Comparison of ENCODE assay signal across 28 mouse cellular contexts in genomic region chr12:68426601-68427000, GRCm38 (mm10).
A peak's percentile ranks its signal among the peaks of the same experiment; 100 is the strongest.
DNase-seq lines count a peak whose midpoint lies in the region; ATAC-seq lines count a peak whose summit lies in the region.
"Had no signal": no experiment of that assay in that cellular context is flagged by ENCODE, and none has a peak within 500 bp of the region (broad histone marks: within the 10 kb centered on the region; RNA-seq: fewer than 3 reads in every experiment).

No protein-coding gene starts in this region.

- no peak for ATAC-seq in kidney, embryonic 14.5 days (ENCODE audit: low FRiP score, low TSS enrichment)
- no peak for ATAC-seq in kidney, embryonic 16.5 days (ENCODE audit: low FRiP score, low TSS enrichment)
- no peak for ATAC-seq in forebrain, embryonic 13.5 days
- ATAC-seq: activated CD4-positive, CD25-positive, alpha-beta regulatory T cell, adult 4 months; forebrain, embryonic 15.5 days; hindbrain, embryonic 16.5 days; Patski had no signal

- no peak overlapping the region for H3K4me3 ChIP-seq in kidney, embryonic 14.5 days (ENCODE audit: low read length)
- no peak overlapping the region for H3K4me3 ChIP-seq in kidney, embryonic 16.5 days (ENCODE audit: low read length)
- H3K4me3 ChIP-seq in forebrain, embryonic 13.5 days: no peak overlapping the region
- H3K4me3 ChIP-seq: embryonic facial prominence, embryonic 12.5 days; embryonic facial prominence, embryonic 15.5 days; forebrain, embryonic 15.5 days; heart, embryonic 12.5 days; heart, embryonic 15.5 days; hindbrain, embryonic 10.5 days; hindbrain, embryonic 13.5 days had no signal

- no peaks in the 10 kb centered on the region for H3K36me3 ChIP-seq in kidney, embryonic 14.5 days (ENCODE audit: control insufficient read depth, insufficient read depth, low read length)
- no peaks in the 10 kb centered on the region for H3K36me3 ChIP-seq in kidney, embryonic 16.5 days (ENCODE audit: insufficient read depth, low read length)
- H3K36me3 ChIP-seq in forebrain, embryonic 13.5 days (ENCODE audit: poor library complexity, severe bottlenecking): no peaks in the 10 kb centered on the region
- H3K36me3 ChIP-seq: embryonic facial prominence, embryonic 12.5 days; embryonic facial prominence, embryonic 15.5 days; forebrain, embryonic 15.5 days; G1E; heart, embryonic 12.5 days; heart, embryonic 15.5 days; hindbrain, embryonic 10.5 days; hindbrain, embryonic 13.5 days had no signal

- no peak overlapping the region for H3K4me2 ChIP-seq in kidney, embryonic 14.5 days (replicated peaks; ENCODE audit: low read depth, low read length)
- no peak overlapping the region for H3K4me2 ChIP-seq in kidney, embryonic 16.5 days (replicated peaks; ENCODE audit: low read depth, low read length)
- H3K4me2 ChIP-seq in forebrain, embryonic 13.5 days: no peak overlapping the region
- H3K4me2 ChIP-seq: embryonic facial prominence, embryonic 12.5 days; embryonic facial prominence, embryonic 15.5 days; forebrain, embryonic 15.5 days; heart, embryonic 12.5 days; heart, embryonic 15.5 days; hindbrain, embryonic 13.5 days had no signal

- peak; percentile 52 for DNase-seq in kidney, adult 11 months
- peak; percentile 5 to 46 for DNase-seq in kidney, adult 8-10 months
- DNase-seq in ZHBTc4 (ENCODE audit: low read depth, low spot score): peak; percentile 25
- DNase-seq in left cerebral cortex, adult 18-20 months (ENCODE audit: low spot score in 2 of 2): no peak
- DNase-seq: adrenal gland, adult 8-10 months; adrenal gland, postnatal 36 days; cerebellum, adult 11 months; cerebellum, adult 2 months; cerebellum, adult 9-11 months; cerebellum, postnatal 25 days; gastrocnemius, postnatal 25 days; heart, adult 18-20 months; heart, postnatal 10 days; heart, postnatal 36 days had no signal

- H3K9ac ChIP-seq in kidney, embryonic 14.5 days (ENCODE audit: low read depth, low read length): no peak overlapping the region
- H3K9ac ChIP-seq in kidney, embryonic 16.5 days (replicated peaks; ENCODE audit: low read length): no peak overlapping the region
- no peak overlapping the region for H3K9ac ChIP-seq in forebrain, embryonic 13.5 days
- H3K9ac ChIP-seq: embryonic facial prominence, embryonic 12.5 days; embryonic facial prominence, embryonic 15.5 days; forebrain, embryonic 15.5 days; heart, embryonic 12.5 days; heart, embryonic 15.5 days; hindbrain, embryonic 13.5 days had no signal

- H3K9me3 ChIP-seq in kidney, embryonic 14.5 days (ENCODE audit: control insufficient read depth, low read length): no peaks in the 10 kb centered on the region
- H3K9me3 ChIP-seq in kidney, embryonic 16.5 days (ENCODE audit: low read length): no peaks in the 10 kb centered on the region
- no peaks in the 10 kb centered on the region for H3K9me3 ChIP-seq in forebrain, embryonic 13.5 days (replicated peaks)
- H3K9me3 ChIP-seq: embryonic facial prominence, embryonic 12.5 days; embryonic facial prominence, embryonic 15.5 days; forebrain, embryonic 15.5 days; heart, embryonic 12.5 days; heart, embryonic 15.5 days; hindbrain, embryonic 10.5 days; hindbrain, embryonic 13.5 days had no signal

- 87% methylated on average over 1 of the region's 1 CpGs for WGBS in kidney, embryonic 14.5 days
- 72% methylated on average over 1 of the region's 1 CpGs for WGBS in kidney, embryonic 16.5 days
- 75% methylated on average over 1 of the region's 1 CpGs for WGBS in forebrain, embryonic 13.5 days

- no peaks in the 10 kb centered on the region for H3K27me3 ChIP-seq in kidney, embryonic 14.5 days (ENCODE audit: control insufficient read depth, insufficient read depth, low read length)
- H3K27me3 ChIP-seq in kidney, embryonic 16.5 days (ENCODE audit: insufficient read depth, low read length): no peaks in the 10 kb centered on the region
- H3K27me3 ChIP-seq in forebrain, embryonic 13.5 days: no peaks in the 10 kb centered on the region
- H3K27me3 ChIP-seq: embryonic facial prominence, embryonic 12.5 days; embryonic facial prominence, embryonic 15.5 days; forebrain, embryonic 15.5 days; heart, embryonic 12.5 days; heart, embryonic 15.5 days; hindbrain, embryonic 13.5 days; Patski had no signal

- H3K4me1 ChIP-seq in kidney, embryonic 14.5 days (ENCODE audit: control insufficient read depth, insufficient read depth, low read length): no peaks in the 10 kb centered on the region
- no peaks in the 10 kb centered on the region for H3K4me1 ChIP-seq in kidney, embryonic 16.5 days (ENCODE audit: insufficient read depth, low read length)
- H3K4me1 ChIP-seq in forebrain, embryonic 13.5 days: 0 out of 2 replicates have a peak, but pooled peaks cover 3% of the 10 kb centered on the region
- H3K4me1 ChIP-seq: embryonic facial prominence, embryonic 12.5 days; embryonic facial prominence, embryonic 15.5 days; forebrain, embryonic 15.5 days; heart, embryonic 12.5 days; heart, embryonic 15.5 days; hindbrain, embryonic 10.5 days; hindbrain, embryonic 13.5 days had no signal

- no peak overlapping the region for H3K27ac ChIP-seq in kidney, embryonic 14.5 days (ENCODE audit: low read depth, low read length)
- H3K27ac ChIP-seq in kidney, embryonic 16.5 days (ENCODE audit: low read length): no peak overlapping the region
- H3K27ac ChIP-seq in forebrain, embryonic 13.5 days: no peak overlapping the region
- H3K27ac ChIP-seq: embryonic facial prominence, embryonic 12.5 days; embryonic facial prominence, embryonic 15.5 days; forebrain, embryonic 15.5 days; heart, embryonic 15.5 days; hindbrain, embryonic 10.5 days; hindbrain, embryonic 13.5 days had no signal

Comparison
In these comparisons a context has a peak if more than half of its experiments do, and no peak if none do; other contexts are left out.
1. DNase-seq: peak in kidney, adult 11 months (single experiment), kidney, adult 8-10 months (2 of 2) and ZHBTc4 (single experiment); none in left cerebral cortex, adult 18-20 months (0 of 2).